Mouse (Mus musculus) forebrain, embryonic 12.5 days (tissue): Measurements from ENCODE around the gene Ercc8. TPM values are rescaled to one million over a fixed set of nuclear protein-coding genes. Genes with fewer than 3 reads are reported as not detected.

Source experiments
- ATAC-seq: fragments of 200-750 bp; cut with Nextera tagmentation; 2 replicates; pipeline ENCODE4 v1.8.0; 2017; ENCODE audit warnings: moderate TSS enrichment; ENCODE audit not compliant: low FRiP score
- H3K27ac ChIP-seq: fragments of 300-500 bp; sonication (generic); 2 replicates; pipeline ENCODE4 v1.5.1; 2016; ENCODE audit warnings: mild to moderate bottlenecking
- H3K27me3 ChIP-seq: fragments of 300-500 bp; sonication (generic); 2 replicates; pipeline ENCODE4 v1.6.1; 2016; ENCODE audit warnings: mild to moderate bottlenecking
- H3K36me3 ChIP-seq: fragments of 300-500 bp; sonication (generic); replicated peaks from 2 replicates; pipeline ENCODE4 v1.6.1; 2016; ENCODE audit warnings: mild to moderate bottlenecking
- H3K4me1 ChIP-seq: fragments of 300-500 bp; sonication (generic); 2 replicates; pipeline ENCODE4 v1.6.1; 2016
- H3K4me2 ChIP-seq: fragments of 300-500 bp; sonication (generic); 2 replicates; pipeline ENCODE4 v1.6.1; 2016; ENCODE audit warnings: mild to moderate bottlenecking, moderate library complexity
- H3K4me3 ChIP-seq: fragments of 300-500 bp; sonication (generic); replicated peaks from 2 replicates; pipeline ENCODE4 v1.5.1; 2016; ENCODE audit warnings: mild to moderate bottlenecking
- H3K9ac ChIP-seq: fragments of 300-500 bp; sonication (generic); 2 replicates; pipeline ENCODE4 v1.6.1; 2016; ENCODE audit warnings: mild to moderate bottlenecking
- H3K9me3 ChIP-seq: fragments of 300-500 bp; sonication (generic); 2 replicates; pipeline ENCODE4 v1.6.1; 2016
- WGBS: fragments of 180-500 bp; shearing (Covaris S2); methylation state at CpG from one replicate; pipeline ENCODE4 v1.1.7; 2016; 5-methylcytosine and 5-hydroxymethylcytosine counted together
- polyA plus RNA-seq: library from polyadenylated mRNA; unstranded; fragments of >200 nt; fragmentation: Nextera tagmentation; extraction: Ambion mirVana; gene quantifications from 2 replicates; pipeline ENCODE4 v1.2.1, GENCODE M21; 2016

The Ercc8 gene
- 23.0 and 24.0 TPM in 2 replicates for polyA plus RNA-seq

DNA sequence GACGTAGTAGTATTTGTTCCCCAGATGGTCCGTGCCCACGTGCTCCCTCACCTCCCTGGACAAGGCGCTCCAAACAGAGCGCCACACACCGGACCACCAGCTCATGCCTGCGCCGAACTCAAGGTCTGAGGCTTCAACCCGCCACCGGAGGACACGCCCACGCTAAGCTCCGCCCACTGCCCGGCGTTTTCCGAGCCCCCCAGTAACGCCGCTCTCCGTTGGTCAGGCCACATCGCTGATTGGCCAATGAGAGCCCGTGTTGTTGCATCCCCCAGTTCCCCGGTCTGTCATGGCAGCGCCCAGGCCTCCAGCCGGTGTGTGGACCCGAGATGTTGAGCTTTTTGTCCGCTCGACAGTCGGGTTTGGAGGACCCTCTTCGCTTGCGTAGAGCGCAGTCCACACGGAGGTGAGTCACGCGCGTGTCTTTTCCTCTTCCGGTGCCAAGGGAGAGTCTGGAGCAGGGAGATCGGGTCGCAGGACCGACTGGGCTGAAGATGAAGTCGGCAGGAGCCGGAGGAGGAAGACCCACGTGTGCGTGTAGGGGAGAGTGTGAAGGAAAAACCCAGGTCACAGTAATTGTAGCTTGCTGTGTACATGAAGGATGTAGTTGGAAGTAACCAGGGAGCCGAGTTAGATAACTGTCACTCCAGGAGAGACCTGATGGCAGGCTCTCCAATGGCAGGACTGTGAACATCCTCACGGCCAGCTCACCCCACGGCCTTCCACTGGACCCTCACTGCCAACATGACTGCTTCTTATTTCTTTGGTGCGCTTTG, at the start of gene Ercc8, which contains the start of gene Ndufaf2:
Ercc8 (plus strand) TSS at position 267 of the 776 bp plus-strand sequence.
Ndufaf2 (minus strand) TSS at position 159 of the 776 bp plus-strand sequence.
- Histone ChIP-seq H3K27me3 (no peaks in the 10 kb centered on the region), H3K27ac (peak within 1 kb of the TSS; percentile 53), H3K9ac (peak within 1 kb of the TSS; percentile 74), H3K4me2 (peak within 1 kb of the TSS; percentile 88), H3K4me3 (peak within 1 kb of the TSS; percentile 87), H3K36me3 (peaks cover 15% of the 10 kb centered on the region; the same call in 1 of the 2 replicates), H3K9me3 (no peaks in the 10 kb centered on the region), H3K4me1 (peaks cover 15% of the 10 kb centered on the region)
- ATAC-seq = peak; percentile 99
- WGBS = under 1% methylated on average over 47 of the region's 47 CpGs

DNA sequence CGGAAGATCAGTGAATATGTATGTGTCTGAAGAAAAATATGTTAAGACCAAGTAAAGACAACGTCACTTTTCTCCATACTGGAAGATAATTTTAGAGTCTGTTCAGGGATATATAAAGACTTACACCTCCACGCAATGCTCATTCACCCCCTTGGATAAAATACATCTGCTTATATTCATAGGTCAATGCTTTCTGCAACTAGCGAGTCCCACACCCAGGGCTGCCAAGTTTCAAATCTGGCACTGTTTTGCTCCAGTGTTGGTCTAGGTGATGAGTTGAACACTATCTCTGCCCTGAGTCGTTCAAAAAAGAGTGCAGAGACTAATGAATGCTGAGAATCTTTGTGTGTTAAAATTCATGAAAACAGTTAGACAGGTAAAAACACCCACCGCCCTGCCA, 47.6 kb upstream of the Ercc8 start:
- WGBS = 91% methylated on average over 6 of the region's 6 CpGs
- no peak for ATAC-seq
- Histone ChIP-seq H3K4me1 (peaks cover 12% of the 10 kb centered on the region; the same call in 1 of the 2 replicates), H3K27me3 (no peaks in the 10 kb centered on the region), H3K9me3 (no peaks in the 10 kb centered on the region), H3K27ac (no peak overlapping the region), H3K9ac (no peak overlapping the region), H3K4me2 (no peak overlapping the region), H3K36me3 (no peaks in the 10 kb centered on the region), H3K4me3 (no peak overlapping the region)

DNA sequence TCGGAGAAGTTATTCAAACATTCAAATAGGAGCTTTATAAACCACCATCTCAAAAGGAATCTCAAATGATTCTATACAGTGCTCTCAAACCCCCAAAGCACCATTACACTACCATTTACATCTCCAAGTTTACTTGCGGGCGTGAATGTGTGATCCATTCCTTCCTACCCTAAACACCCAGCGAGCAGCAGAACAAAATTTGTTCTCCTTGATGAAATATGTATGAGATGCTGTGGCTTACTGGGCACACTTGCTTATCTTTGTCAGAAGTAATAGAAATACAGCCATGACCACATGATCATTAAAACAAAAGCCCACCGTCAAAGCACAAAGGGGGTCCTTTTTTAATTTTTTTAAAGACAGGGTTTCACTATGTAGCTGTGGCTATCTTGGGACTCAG, 45.0 kb upstream of the Ercc8 start:
- H3K9ac ChIP-seq = no peak overlapping the region
- H3K4me3 ChIP-seq = no peak overlapping the region
- H3K27ac ChIP-seq = no peak overlapping the region
- 85% methylated on average over 5 of the region's 5 CpGs for WGBS
- ATAC-seq = no peak
- H3K4me1 ChIP-seq = peaks cover 12% of the 10 kb centered on the region; the same call in 1 of the 2 replicates
- no peaks in the 10 kb centered on the region for H3K9me3 ChIP-seq
- no peaks in the 10 kb centered on the region for H3K36me3 ChIP-seq
- H3K4me2 ChIP-seq = no peak overlapping the region
- no peaks in the 10 kb centered on the region for H3K27me3 ChIP-seq

DNA sequence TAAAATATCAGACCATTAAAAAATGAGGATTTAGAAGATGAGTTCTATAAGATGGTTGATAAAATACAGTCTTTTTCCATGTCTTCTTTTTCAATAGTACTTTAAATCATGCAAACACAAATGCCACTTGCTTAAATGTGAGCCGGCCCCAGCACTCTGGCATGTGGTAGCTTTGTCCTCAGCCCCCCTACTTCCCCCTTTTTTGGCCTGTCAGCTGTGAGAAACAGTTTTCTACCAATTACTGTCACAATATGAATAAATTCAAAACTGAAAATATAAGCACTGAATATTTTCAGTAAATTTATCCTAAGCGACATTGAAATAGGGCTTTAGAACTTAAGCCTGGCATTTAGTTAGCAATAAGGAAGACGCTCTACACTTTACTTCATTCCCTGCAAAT, 44.3 kb upstream of the Ercc8 start:
- WGBS = 71% methylated on average over 3 of the region's 3 CpGs
- no peak for ATAC-seq
- Histone ChIP-seq H3K4me2 (no peak overlapping the region), H3K36me3 (no peaks in the 10 kb centered on the region), H3K4me1 (peaks cover 12% of the 10 kb centered on the region; the same call in 1 of the 2 replicates), H3K27me3 (no peaks in the 10 kb centered on the region), H3K9me3 (no peaks in the 10 kb centered on the region), H3K4me3 (no peak overlapping the region), H3K9ac (no peak overlapping the region), H3K27ac (no peak overlapping the region)

DNA sequence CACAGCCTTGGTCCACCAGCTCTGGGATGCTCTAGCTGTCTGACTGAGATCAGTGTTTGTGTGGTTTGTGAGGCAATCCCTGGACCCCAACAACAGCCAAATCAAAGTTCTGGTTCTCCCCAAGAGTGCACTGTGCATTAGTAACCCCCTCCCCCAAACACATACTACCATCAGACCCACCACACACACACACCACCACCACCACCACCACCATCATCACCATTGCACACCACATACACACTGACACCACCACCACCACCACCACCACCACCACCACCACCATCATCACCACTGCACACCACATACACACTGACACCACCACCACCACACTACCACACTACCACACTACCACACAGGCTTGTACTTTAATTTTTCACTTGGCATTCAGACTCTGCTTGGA, 40.9 kb upstream of the Ercc8 start:
- Histone ChIP-seq H3K4me2 (no peak overlapping the region), H3K36me3 (no peaks in the 10 kb centered on the region), H3K27ac (no peak overlapping the region), H3K4me3 (no peak overlapping the region), H3K9me3 (no peaks in the 10 kb centered on the region), H3K9ac (no peak overlapping the region), H3K4me1 (peaks cover 14% of the 10 kb centered on the region), H3K27me3 (no peaks in the 10 kb centered on the region)
- ATAC-seq = no peak

DNA sequence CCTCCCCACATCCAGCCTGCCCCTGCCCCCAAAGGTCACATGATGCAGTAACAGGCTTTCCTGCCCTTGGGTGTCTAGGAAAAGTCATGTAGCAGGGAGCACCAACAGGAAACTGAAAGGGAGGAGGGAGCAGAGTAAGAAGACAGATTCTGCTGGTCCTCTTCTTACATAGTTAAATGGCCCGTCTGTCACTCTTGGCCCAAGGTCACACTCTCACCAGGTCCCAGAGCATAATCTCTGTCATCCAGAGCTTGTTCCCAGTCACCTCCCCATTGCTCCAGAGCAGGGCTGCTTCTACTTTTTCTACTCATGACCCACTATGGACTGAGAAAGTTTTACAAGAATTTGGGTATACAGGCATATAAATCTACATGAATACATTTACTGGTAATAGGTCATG, 40.3 kb upstream of the Ercc8 start:
- H3K27me3 ChIP-seq = no peaks in the 10 kb centered on the region
- H3K36me3 ChIP-seq = no peaks in the 10 kb centered on the region
- H3K9ac ChIP-seq = no peak overlapping the region
- ATAC-seq = no peak
- H3K4me1 ChIP-seq = peaks cover 19% of the 10 kb centered on the region
- H3K4me3 ChIP-seq = no peak overlapping the region
- 67% methylated on average over 1 of the region's 1 CpGs for WGBS
- no peaks in the 10 kb centered on the region for H3K9me3 ChIP-seq
- no peak overlapping the region for H3K27ac ChIP-seq
- no peak overlapping the region for H3K4me2 ChIP-seq

DNA sequence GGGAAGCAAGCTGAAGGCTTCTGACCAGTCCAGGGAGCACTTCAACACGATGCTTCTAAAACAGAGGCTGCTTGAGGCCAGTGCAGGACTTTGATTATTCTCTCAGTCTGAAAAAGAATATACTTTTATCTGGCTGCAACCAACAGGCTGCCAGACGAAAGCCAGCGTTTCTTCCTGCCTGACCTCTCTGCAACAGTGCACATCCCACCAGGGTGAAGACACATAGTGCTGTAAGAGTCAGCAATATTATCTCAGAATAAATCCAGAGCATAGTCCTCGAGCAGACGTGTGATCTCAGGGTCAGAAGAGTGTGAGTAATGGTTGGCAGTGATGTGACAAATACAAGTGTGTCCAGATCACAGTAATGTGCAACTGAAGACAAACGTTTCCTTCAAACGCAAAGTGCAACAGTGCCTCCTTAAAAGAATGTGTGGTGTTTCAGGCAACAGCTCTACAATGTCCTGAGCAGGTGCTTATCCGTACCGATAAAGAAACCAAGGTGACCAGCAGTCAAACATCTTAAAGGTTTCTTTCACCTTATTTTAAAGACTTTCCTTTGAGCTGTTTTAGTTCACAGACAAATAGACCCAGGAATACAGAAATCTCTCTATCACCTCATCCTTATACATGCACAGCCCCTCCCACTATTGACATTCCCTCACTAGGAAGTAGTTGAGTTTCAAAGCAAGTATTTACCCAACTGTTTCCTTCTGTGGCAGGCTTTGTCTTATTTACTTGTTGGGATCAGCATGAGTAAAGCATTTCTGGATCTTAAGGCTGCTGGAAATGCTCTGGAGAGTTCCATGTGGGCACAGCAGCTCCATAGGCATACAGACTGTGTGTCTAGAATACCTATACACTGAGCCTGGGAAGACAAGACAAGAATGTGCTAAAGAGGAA, 38.9 kb upstream of the Ercc8 start:
- H3K4me1 ChIP-seq = peaks cover 19% of the 10 kb centered on the region
- WGBS = 85% methylated on average over 9 of the region's 9 CpGs
- H3K9me3 ChIP-seq = no peaks in the 10 kb centered on the region
- H3K27me3 ChIP-seq = no peaks in the 10 kb centered on the region
- ATAC-seq = no peak
- no peaks in the 10 kb centered on the region for H3K36me3 ChIP-seq
- no peak overlapping the region for H3K4me3 ChIP-seq
- H3K9ac ChIP-seq = no peak overlapping the region
- no peak overlapping the region for H3K27ac ChIP-seq
- no peak overlapping the region for H3K4me2 ChIP-seq

DNA sequence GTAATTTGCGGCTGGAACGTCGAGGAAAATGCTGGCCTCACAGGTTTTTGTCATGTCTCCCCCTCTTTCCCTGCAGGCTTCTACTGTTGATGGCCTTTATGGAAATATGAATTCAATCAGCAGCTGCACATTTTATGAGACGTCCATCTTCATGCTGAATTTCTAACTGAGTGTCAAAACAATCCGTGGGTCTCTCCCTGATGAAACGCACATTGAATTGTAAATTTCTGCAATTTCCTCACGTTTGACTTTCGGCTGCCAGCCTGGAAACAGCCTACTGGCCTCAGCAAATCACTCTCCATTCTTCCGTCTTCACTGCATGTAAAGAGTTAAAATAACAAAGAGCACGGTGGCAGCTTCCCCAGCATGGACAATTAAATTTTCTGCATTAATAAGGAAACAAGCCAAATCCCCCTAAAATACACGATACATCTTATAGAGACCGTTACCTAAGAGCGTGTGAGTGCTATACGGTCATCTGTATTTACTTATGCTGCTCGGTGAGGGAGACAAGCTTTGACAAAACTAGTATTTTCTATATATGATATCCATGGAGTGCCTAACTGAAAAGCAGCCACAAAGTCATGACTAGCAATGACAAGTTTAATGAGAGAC, 35.3 kb upstream of the Ercc8 start:
- peak overlapping the region; percentile 27; the same call in 1 of the 2 replicates for H3K27ac ChIP-seq
- 25% methylated on average over 15 of the region's 15 CpGs for WGBS
- no peak overlapping the region for H3K9ac ChIP-seq
- H3K36me3 ChIP-seq = no peaks in the 10 kb centered on the region
- H3K9me3 ChIP-seq = no peaks in the 10 kb centered on the region
- H3K4me2 ChIP-seq = peak overlapping the region; percentile 20
- H3K4me1 ChIP-seq = peaks cover 16% of the 10 kb centered on the region
- no peak overlapping the region for H3K4me3 ChIP-seq
- no peak for ATAC-seq
- no peaks in the 10 kb centered on the region for H3K27me3 ChIP-seq

DNA sequence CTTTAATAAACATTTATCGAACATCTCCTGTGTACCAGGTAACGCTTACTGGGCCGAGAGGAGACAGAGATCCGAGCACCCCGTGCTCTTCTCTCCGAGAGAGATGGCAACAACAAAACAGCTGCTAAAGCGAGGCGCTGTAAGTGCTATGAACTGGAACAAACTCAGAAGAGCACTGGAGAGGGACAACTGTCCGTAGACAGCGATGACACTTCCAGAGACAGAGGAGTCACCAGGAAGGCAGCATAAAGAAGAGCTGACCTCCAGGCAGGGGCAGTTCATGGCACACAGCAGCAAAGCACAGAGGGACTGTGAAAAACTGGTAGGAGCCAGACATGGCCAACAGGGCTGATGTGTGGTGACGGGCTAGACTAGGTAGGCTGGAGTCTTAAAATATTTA, 34.4 kb upstream of the Ercc8 start:
- H3K36me3 ChIP-seq = no peaks in the 10 kb centered on the region
- 78% methylated on average over 11 of the region's 11 CpGs for WGBS
- no peak overlapping the region for H3K4me3 ChIP-seq
- H3K9ac ChIP-seq = no peak overlapping the region
- no peaks in the 10 kb centered on the region for H3K9me3 ChIP-seq
- no peak overlapping the region for H3K27ac ChIP-seq
- H3K4me2 ChIP-seq = no peak overlapping the region
- H3K27me3 ChIP-seq = no peaks in the 10 kb centered on the region
- H3K4me1 ChIP-seq = peaks cover 16% of the 10 kb centered on the region
- ATAC-seq = no peak

DNA sequence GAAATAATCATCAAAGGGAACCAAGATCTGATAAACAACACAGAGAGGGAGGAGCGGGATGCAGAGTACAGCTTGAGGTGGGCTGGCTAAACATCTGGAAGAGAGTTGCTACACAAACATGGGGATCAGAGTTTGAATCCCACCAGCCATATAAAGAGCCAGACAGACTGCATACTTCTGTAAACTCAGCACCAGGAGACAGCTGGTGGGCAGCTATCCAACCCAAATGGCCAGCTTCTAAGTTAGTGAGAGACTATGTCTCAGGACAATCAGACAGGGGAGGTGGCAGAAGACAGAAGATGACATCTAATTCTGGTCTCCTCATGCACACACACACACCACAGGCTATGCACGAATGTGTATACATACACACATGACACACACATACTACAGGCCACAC, 32.3 kb upstream of the Ercc8 start:
- no peak overlapping the region for H3K4me2 ChIP-seq
- H3K9me3 ChIP-seq = no peaks in the 10 kb centered on the region
- no peak overlapping the region for H3K4me3 ChIP-seq
- H3K27ac ChIP-seq = no peak overlapping the region
- no peak overlapping the region for H3K9ac ChIP-seq
- WGBS = 94% methylated on average over 2 of the region's 2 CpGs
- H3K4me1 ChIP-seq = peaks cover 16% of the 10 kb centered on the region
- no peak for ATAC-seq
- H3K36me3 ChIP-seq = no peaks in the 10 kb centered on the region
- H3K27me3 ChIP-seq = no peaks in the 10 kb centered on the region

DNA sequence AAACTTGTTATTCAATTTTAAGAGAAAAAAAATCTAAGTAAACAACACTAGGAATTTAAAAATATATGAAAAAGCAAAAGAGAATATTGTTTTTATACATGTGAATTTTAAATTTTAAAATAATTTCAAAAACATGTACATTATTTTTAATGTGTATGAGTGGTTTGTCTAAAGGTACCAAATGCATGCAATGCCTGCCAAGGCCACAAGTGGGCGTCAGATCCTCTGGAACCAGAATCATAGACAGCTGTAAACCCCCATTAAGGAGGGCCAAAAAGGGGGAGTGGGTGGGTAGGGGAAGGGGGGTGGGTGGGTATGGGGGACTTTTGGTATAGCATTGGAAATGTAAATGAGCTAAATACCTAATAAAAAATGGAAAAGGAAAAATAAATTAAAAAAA, 31.4 kb upstream of the Ercc8 start:
- Histone ChIP-seq H3K27ac (no peak overlapping the region), H3K4me1 (peaks cover 16% of the 10 kb centered on the region), H3K4me2 (no peak overlapping the region), H3K9ac (no peak overlapping the region), H3K9me3 (no peaks in the 10 kb centered on the region), H3K4me3 (no peak overlapping the region), H3K36me3 (no peaks in the 10 kb centered on the region), H3K27me3 (no peaks in the 10 kb centered on the region)
- ATAC-seq = no peak
- WGBS = 9% methylated on average over 1 of the region's 1 CpGs

DNA sequence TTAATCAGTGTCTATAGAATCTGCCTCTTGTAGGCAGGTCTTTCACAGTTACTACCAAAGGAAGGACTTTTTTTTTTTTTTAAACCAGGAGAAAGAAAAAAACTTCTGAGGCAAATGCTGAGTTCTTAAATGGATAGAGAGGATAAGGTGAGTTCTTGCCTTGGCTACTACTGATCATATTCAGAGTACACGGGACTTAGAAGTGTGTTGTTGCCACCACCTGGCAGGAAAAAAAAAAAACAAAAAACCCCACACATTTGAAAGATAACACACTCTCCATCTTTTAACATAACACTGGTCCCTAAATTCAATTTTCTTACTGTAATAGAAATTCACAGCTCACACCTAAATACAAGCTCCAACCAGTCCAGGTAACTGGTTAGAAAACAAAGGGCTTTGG, 30.6 kb upstream of the Ercc8 start:
- no peak overlapping the region for H3K4me3 ChIP-seq
- no peaks in the 10 kb centered on the region for H3K9me3 ChIP-seq
- H3K9ac ChIP-seq = no peak overlapping the region
- no peaks in the 10 kb centered on the region for H3K36me3 ChIP-seq
- no peak overlapping the region for H3K27ac ChIP-seq
- H3K4me2 ChIP-seq = no peak overlapping the region
- no peak for ATAC-seq
- WGBS = 76% methylated on average over 1 of the region's 1 CpGs
- no peaks in the 10 kb centered on the region for H3K27me3 ChIP-seq
- peaks cover 13% of the 10 kb centered on the region for H3K4me1 ChIP-seq
